Mouse (Mus musculus) neural tube, embryonic 15.5 days (tissue): ENCODE data around the gene Ubxn10. TPM values are rescaled to one million over a fixed set of nuclear protein-coding genes. Genes with fewer than 3 reads are reported as not detected.

Experiments
- ATAC-seq: fragments of 200-750 bp; cut with Nextera tagmentation; 2 replicates; pipeline ENCODE4 v1.8.0; 2017; ENCODE audit warnings: mild to moderate bottlenecking, moderate TSS enrichment, moderate library complexity; ENCODE audit not compliant: low FRiP score
- H3K27ac ChIP-seq: fragments of 300-500 bp; sonication (generic); replicated peaks from 2 replicates; pipeline ENCODE4 v1.5.1; 2015; ENCODE audit warnings: mild to moderate bottlenecking, inconsistent platforms
- H3K27me3 ChIP-seq: fragments of 300-500 bp; sonication (generic); replicated peaks from 2 replicates; pipeline ENCODE4 v1.6.1; 2015; ENCODE audit warnings: inconsistent platforms
- H3K36me3 ChIP-seq: fragments of 300-500 bp; sonication (generic); 2 replicates; pipeline ENCODE4 v1.6.1; 2015; ENCODE audit warnings: inconsistent platforms
- H3K4me1 ChIP-seq: fragments of 300-500 bp; sonication (generic); 2 replicates; pipeline ENCODE4 v1.6.1; 2015; ENCODE audit warnings: inconsistent platforms
- H3K4me2 ChIP-seq: fragments of 300-500 bp; sonication (generic); 2 replicates; pipeline ENCODE4 v1.6.1; 2015; ENCODE audit warnings: inconsistent platforms, mild to moderate bottlenecking, moderate library complexity
- H3K4me3 ChIP-seq: fragments of 300-500 bp; sonication (generic); replicated peaks from 2 replicates; pipeline ENCODE4 v1.5.1; 2015; ENCODE audit warnings: mild to moderate bottlenecking, inconsistent platforms
- H3K9ac ChIP-seq: fragments of 300-500 bp; sonication (generic); replicated peaks from 2 replicates; pipeline ENCODE4 v1.6.1; 2015; ENCODE audit warnings: mild to moderate bottlenecking, inconsistent platforms
- H3K9me3 ChIP-seq: fragments of 300-500 bp; sonication (generic); replicated peaks from 2 replicates; pipeline ENCODE4 v1.6.1; 2016; ENCODE audit warnings: inconsistent platforms
- WGBS: fragments of 180-500 bp; shearing (Covaris S2); methylation state at CpG from one replicate; pipeline ENCODE4 v1.1.7; 2015; ENCODE audit warnings: mixed read lengths; 5-methylcytosine and 5-hydroxymethylcytosine counted together
- polyA plus RNA-seq: library from polyadenylated mRNA; unstranded; fragments of >200 nt; fragmentation: Nextera tagmentation; extraction: Ambion mirVana; gene quantifications from 2 replicates; pipeline ENCODE4 v1.2.1, GENCODE M21; 2015

Ubxn10 gene
- polyA plus RNA-seq: 2.5 and 2.6 TPM in 2 replicates

GRCm38 (mm10) chr4:138737031-138737430, at the start of gene Ubxn10:
TSS of gene Ubxn10 (minus strand) at chr4:138737167.
- 69% methylated on average over 7 of the region's 7 CpGs for WGBS
- no peak within 1 kb of the TSS for H3K9ac ChIP-seq
- ATAC-seq: no peak

GRCm38 (mm10) chr4:138786141-138786540, 49.2 kb upstream of the Ubxn10 start:
- Histone ChIP-seq H3K9me3 (no peaks in the 10 kb centered on the region), H3K27ac (no peak overlapping the region), H3K4me2 (no peak overlapping the region), H3K9ac (no peak overlapping the region), H3K4me3 (no peak overlapping the region), H3K27me3 (no peaks in the 10 kb centered on the region), H3K4me1 (no peaks in the 10 kb centered on the region), H3K36me3 (no peaks in the 10 kb centered on the region)
- WGBS: 67% methylated on average over 4 of the region's 4 CpGs
- ATAC-seq: no peak

More at GRCm38 (mm10) chr4:138737031-138737430, at the start of gene Ubxn10:
- Histone ChIP-seq H3K4me1 (peaks cover 11% of the 10 kb centered on the region), H3K36me3 (no peaks in the 10 kb centered on the region), H3K27ac (no peak within 1 kb of the TSS), H3K9me3 (no peaks in the 10 kb centered on the region), H3K4me2 (no peak within 1 kb of the TSS), H3K27me3 (no peaks in the 10 kb centered on the region), H3K4me3 (no peak within 1 kb of the TSS)

GRCm38 (mm10) chr4:138785721-138786120, 48.8 kb upstream of the Ubxn10 start:
- Histone ChIP-seq H3K27me3 (no peaks in the 10 kb centered on the region), H3K4me2 (no peak overlapping the region), H3K4me1 (no peaks in the 10 kb centered on the region), H3K9me3 (no peaks in the 10 kb centered on the region), H3K4me3 (no peak overlapping the region), H3K36me3 (no peaks in the 10 kb centered on the region), H3K27ac (no peak overlapping the region), H3K9ac (no peak overlapping the region)
- no peak for ATAC-seq
- WGBS: 57% methylated on average over 4 of the region's 4 CpGs

- 80% methylated on average over 6 of the region's 6 CpGs for WGBS
- peaks cover 15% of the 10 kb centered on the region for H3K4me1 ChIP-seq
- ATAC-seq: no peak
- no peaks in the 10 kb centered on the region for H3K9me3 ChIP-seq
- H3K36me3 ChIP-seq: no peaks in the 10 kb centered on the region
- no peak overlapping the region for H3K4me3 ChIP-seq
- H3K27ac ChIP-seq: no peak overlapping the region
- no peaks in the 10 kb centered on the region for H3K27me3 ChIP-seq
- no peak overlapping the region for H3K9ac ChIP-seq
- no peak overlapping the region for H3K4me2 ChIP-seq
Measured at GRCm38 (mm10) chr4:138782098-138782497, 45.1 kb upstream of the Ubxn10 start.

GRCm38 (mm10) chr4:138780300-138780699, 43.3 kb upstream of the Ubxn10 start:
- WGBS: 91% methylated on average over 5 of the region's 5 CpGs
- no peaks in the 10 kb centered on the region for H3K36me3 ChIP-seq
- no peak overlapping the region for H3K27ac ChIP-seq
- no peak overlapping the region for H3K9ac ChIP-seq
- H3K9me3 ChIP-seq: no peaks in the 10 kb centered on the region
- H3K4me3 ChIP-seq: no peak overlapping the region
- no peak overlapping the region for H3K4me2 ChIP-seq
- ATAC-seq: no peak
- H3K27me3 ChIP-seq: no peaks in the 10 kb centered on the region
- peaks cover 23% of the 10 kb centered on the region for H3K4me1 ChIP-seq

GRCm38 (mm10) chr4:138777417-138778407, 40.7 kb upstream of the Ubxn10 start:
- no peaks in the 10 kb centered on the region for H3K9me3 ChIP-seq
- no peak overlapping the region for H3K4me3 ChIP-seq
- peak; percentile 78 for ATAC-seq
- no peaks in the 10 kb centered on the region for H3K27me3 ChIP-seq
- no peaks in the 10 kb centered on the region for H3K36me3 ChIP-seq
- H3K9ac ChIP-seq: no peak overlapping the region
- peaks cover 23% of the 10 kb centered on the region for H3K4me1 ChIP-seq
- peak overlapping the region; percentile 81 for H3K27ac ChIP-seq
- 31% methylated on average over 20 of the region's 20 CpGs for WGBS
- no peak overlapping the region for H3K4me2 ChIP-seq

GRCm38 (mm10) chr4:138775435-138775834, 38.5 kb upstream of the Ubxn10 start, which contains the start of gene Pla2g2d:
TSS of gene Pla2g2d (plus strand) at chr4:138775735.
- Histone ChIP-seq H3K36me3 (no peaks in the 10 kb centered on the region), H3K9ac (no peak within 1 kb of the TSS), H3K4me3 (no peak within 1 kb of the TSS), H3K4me1 (peaks cover 23% of the 10 kb centered on the region), H3K9me3 (no peaks in the 10 kb centered on the region), H3K4me2 (no peak within 1 kb of the TSS), H3K27ac (peak within 1 kb of the TSS; percentile 81), H3K27me3 (no peaks in the 10 kb centered on the region)
- no peak for ATAC-seq
- 89% methylated on average over 6 of the region's 6 CpGs for WGBS

- no peak overlapping the region for H3K4me3 ChIP-seq
- no peak overlapping the region for H3K9ac ChIP-seq
- H3K27me3 ChIP-seq: no peaks in the 10 kb centered on the region
- no peak for ATAC-seq
- no peak overlapping the region for H3K4me2 ChIP-seq
- no peaks in the 10 kb centered on the region for H3K9me3 ChIP-seq
- 84% methylated on average over 5 of the region's 5 CpGs for WGBS
- no peak overlapping the region for H3K27ac ChIP-seq
- H3K36me3 ChIP-seq: no peaks in the 10 kb centered on the region
- H3K4me1 ChIP-seq: peaks cover 11% of the 10 kb centered on the region
Measured at GRCm38 (mm10) chr4:138772386-138772785, 35.4 kb upstream of the Ubxn10 start.

GRCm38 (mm10) chr4:138771970-138772369, 35.0 kb upstream of the Ubxn10 start:
- Histone ChIP-seq H3K9me3 (no peaks in the 10 kb centered on the region), H3K9ac (no peak overlapping the region), H3K4me3 (no peak overlapping the region), H3K27ac (no peak overlapping the region), H3K27me3 (no peaks in the 10 kb centered on the region), H3K4me2 (no peak overlapping the region), H3K4me1 (peaks cover 6% of the 10 kb centered on the region; the same call in 1 of the 2 replicates), H3K36me3 (no peaks in the 10 kb centered on the region)
- no peak for ATAC-seq
- 90% methylated on average over 10 of the region's 10 CpGs for WGBS

- no peaks in the 10 kb centered on the region for H3K36me3 ChIP-seq
- 84% methylated on average over 9 of the region's 9 CpGs for WGBS
- H3K9ac ChIP-seq: no peak overlapping the region
- no peaks in the 10 kb centered on the region for H3K4me1 ChIP-seq
- H3K9me3 ChIP-seq: no peaks in the 10 kb centered on the region
- no peak overlapping the region for H3K27ac ChIP-seq
- no peak overlapping the region for H3K4me2 ChIP-seq
- no peaks in the 10 kb centered on the region for H3K27me3 ChIP-seq
- no peak overlapping the region for H3K4me3 ChIP-seq
- ATAC-seq: no peak
Measured at GRCm38 (mm10) chr4:138762266-138762665, 25.3 kb upstream of the Ubxn10 start.

- H3K27ac ChIP-seq: 0 out of 2 replicates have a peak within 1 kb of the TSS, but pooled peaks have one; percentile 7
- 60% methylated on average over 8 of the region's 8 CpGs for WGBS
- no peaks in the 10 kb centered on the region for H3K9me3 ChIP-seq
- no peak within 1 kb of the TSS for H3K9ac ChIP-seq
- no peak for ATAC-seq
- H3K4me2 ChIP-seq: no peak within 1 kb of the TSS
- no peak within 1 kb of the TSS for H3K4me3 ChIP-seq
- no peaks in the 10 kb centered on the region for H3K27me3 ChIP-seq
- peaks cover 21% of the 10 kb centered on the region for H3K4me1 ChIP-seq
- no peaks in the 10 kb centered on the region for H3K36me3 ChIP-seq
Measured at GRCm38 (mm10) chr4:138757416-138757815, 20.4 kb upstream of the Ubxn10 start, which contains the start of gene Pla2g2f. TSS of gene Pla2g2f (minus strand) at chr4:138757626.

- 58% methylated on average over 11 of the region's 11 CpGs for WGBS
- no peak overlapping the region for H3K4me2 ChIP-seq
- ATAC-seq: no peak; the same call in 1 of the 2 replicates
Measured at GRCm38 (mm10) chr4:138755983-138756382, 19.0 kb upstream of the Ubxn10 start.

More at GRCm38 (mm10) chr4:138755983-138756382, 19.0 kb upstream of the Ubxn10 start:
- H3K9me3 ChIP-seq: no peaks in the 10 kb centered on the region
- no peaks in the 10 kb centered on the region for H3K36me3 ChIP-seq
- H3K27me3 ChIP-seq: no peaks in the 10 kb centered on the region
- H3K4me3 ChIP-seq: no peak overlapping the region
- peak overlapping the region; percentile 28 for H3K27ac ChIP-seq
- peaks cover 21% of the 10 kb centered on the region for H3K4me1 ChIP-seq
- no peak overlapping the region for H3K9ac ChIP-seq
